Mouse (Mus musculus): ENCODE results near the gene Sec61b.

Sec61b gene

GRCm38 (mm10) chr4:47491243-47491642 is 16.8 kb downstream of the Sec61b start:
- DNase-seq: peak in 1 of 2 experiments; percentile 10

DNA sequence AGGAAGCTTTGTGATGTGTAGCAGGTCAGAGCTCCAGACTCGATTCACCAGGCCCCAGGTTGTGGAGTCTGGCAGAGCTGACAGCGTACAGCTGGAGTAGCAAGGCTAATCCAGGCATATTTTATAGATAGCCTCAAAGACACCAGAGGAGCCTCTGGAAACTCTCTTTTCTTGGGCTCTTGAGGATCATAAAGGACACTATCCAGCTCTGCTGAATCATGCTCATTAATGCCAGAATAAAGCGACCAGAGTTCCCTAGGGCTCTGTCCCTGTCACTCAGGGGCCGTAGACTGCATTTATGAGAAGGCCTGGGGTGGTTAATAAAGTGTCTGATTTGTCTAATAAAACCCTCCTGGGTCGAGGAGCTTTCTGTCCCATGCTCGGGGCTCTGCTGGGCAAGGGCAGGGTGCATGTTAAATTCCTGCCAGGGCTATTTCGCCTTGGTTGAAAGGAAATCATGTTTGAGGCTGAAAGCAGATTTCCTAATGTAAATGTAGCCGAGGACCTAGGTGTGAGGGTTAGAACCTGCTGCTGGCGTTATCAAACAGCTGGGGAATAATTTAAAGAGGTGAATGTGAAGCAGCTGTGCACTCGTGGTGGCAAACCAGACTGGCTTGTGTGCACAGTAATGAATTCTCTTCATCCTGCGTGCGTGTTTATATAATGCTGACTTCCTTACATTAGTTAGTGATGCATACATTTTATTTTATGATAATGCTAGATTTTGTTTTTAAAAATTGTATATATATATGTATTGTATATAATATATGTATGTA is 18.0 kb downstream of the Sec61b start:
- no peak for DNase-seq

- no peak for DNase-seq
These were observed 19.0 kb downstream of the Sec61b start for GRCm38 (mm10) chr4:47493456-47493855.

DNA sequence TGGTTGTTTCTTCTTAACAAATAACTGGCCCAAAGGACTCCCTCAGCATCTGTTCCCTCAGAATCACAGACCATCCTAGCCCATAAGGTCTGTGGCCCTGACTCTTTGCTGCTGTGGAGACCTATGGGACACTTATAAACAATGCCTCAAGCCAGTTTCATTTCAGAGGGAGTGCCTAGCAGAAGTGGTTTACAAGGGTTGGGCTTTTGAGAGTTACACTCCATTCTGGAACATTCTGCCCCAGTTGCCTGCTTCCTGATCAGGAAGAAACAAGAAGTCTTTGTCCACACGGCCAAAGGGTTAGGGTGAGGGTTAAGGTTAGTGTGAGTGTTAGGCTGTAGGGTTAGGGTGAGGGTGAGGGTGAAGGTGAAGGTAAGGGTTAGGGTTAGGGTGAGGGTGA is 19.7 kb downstream of the Sec61b start:
- DNase-seq: no peak

- no peak for DNase-seq
These were observed 20.2 kb downstream of the Sec61b start for GRCm38 (mm10) chr4:47494686-47495085.

DNA sequence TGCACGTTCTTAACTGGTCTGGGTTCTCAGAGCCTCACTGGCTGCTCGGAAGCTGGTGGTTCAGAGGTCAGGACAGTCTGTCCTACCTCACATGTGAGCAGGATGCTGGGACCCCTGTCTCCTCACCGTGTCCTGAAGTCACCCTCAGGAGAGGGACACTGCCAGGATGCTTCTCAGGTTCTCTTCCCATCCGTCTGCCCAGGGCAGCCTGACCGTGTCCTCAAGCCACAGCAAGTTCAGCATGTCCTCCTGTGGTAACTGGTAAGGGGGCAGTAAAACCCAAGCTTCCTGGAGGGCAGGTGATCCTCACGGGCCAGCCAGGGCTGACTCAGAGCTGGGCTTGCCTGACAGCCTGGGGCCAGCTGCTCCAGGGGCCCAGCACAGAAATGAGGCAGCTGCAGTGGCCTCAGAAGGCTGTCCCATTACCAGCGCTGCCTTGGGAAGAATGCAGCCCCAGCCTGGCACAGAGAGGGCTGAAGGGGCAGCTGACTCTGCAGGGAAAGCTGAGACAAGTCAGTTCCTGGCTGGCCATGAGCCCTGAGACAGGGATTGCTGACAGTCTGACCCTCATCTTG is 23.4 kb downstream of the Sec61b start:
- DNase-seq: no peak

DNA sequence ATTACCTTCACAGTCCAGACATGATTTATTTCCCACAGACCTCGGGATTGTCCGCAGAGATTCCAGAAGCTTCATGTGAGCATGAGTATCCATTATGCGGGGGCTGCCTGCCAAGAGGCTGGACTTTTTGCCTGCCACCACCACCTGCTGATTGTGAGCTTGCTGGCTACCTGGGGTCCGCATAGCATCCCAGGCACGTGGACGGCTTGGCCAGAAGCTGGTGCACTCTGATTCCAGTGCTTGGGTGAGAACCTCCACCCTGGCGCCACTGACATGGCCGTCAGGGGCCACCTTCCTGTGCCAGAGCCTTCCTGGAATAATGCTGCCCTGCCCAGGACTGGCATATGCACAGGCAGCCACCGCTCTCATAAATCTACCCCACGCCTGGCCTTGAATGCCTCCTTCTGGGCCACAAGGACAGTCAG is 24.7 kb downstream of the Sec61b start:
- DNase-seq: no peak

- peak; percentile 36 to 55 for DNase-seq
These were observed 28.1 kb downstream of the Sec61b start for GRCm38 (mm10) chr4:47502546-47502971.

DNA sequence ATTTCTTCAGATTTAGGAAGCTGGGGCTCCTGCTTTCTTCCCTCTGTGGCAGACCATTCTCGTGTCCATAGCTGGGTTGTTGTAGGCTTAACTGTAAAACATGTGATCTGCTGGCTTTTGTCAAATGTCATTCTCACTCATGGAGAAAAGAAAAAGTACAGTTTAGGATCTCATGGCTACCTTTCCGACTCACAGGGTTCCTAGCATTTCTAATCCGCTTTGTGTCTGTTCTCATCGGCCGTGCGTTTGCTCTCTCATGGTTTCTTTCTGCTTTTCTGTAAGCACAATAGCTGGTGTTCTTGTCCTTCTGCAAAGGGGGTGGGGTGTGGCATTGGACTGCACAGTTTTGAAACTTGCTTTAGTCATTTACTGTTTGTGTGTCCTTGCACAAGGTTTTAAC is 28.6 kb downstream of the Sec61b start:
- no peak for DNase-seq

DNA sequence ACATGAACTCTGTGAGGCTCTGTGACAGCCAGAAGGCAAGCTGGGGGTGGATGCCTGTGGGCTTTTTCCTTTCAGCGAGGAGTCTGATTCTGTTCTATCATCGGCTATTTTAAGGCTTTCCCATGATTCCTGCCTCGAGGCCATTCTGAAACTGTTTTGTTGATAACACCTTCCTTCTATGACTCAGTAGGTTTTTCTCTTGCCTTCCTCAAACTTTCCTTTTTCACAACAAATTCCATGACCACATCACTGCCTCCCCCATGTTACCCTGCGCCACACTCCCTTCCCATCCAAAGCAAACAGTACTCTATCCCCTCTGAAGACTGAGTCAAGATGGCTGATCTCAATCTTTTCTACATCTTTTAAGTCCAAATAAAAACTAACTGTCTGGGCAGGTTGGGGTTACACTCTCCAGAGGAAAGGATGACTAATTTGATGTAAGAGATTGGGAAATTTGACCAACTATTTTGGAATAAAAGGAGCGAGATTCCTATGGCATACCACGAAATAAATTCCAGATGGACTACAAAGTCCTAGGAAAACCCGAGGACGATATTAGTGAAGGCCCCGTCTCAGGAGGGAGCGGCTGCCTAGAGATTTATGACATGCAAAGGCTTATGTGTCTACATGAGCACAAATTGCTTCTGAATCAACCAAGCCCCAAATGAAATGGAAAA is 30.5 kb downstream of the Sec61b start:
- DNase-seq: no peak

DNA sequence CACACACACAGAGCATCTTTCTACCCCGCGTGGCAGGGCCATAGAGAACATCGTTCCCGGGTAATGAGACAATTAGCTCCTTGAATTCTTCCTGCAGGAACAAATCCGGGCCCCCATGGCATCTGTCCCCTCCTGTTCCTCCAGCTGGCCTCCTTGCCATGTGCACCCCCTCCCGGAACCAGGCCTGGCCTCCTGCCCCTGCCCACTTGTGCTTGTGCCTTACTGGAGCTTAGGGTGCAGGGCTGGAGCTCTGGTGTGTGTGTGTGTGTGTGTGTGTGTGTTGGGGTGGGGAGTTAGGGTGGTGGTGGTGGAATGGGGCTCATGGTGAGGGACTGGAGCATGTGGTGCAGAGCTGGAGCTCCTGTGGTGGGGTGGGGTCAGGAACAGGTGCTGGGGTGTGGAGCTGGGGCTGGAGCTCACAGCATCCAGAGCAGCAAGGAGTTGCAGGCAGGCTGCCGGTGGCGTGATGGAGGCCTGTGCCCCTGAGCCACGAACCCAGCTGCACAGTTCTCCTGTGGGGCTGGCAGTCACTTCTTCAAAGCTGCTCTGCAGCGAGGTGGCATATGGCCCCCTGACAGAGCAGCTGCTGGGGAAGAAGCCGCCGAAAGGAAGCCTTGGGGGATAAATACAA is 44.2 kb downstream of the Sec61b start:
- DNase-seq: no peak

DNA sequence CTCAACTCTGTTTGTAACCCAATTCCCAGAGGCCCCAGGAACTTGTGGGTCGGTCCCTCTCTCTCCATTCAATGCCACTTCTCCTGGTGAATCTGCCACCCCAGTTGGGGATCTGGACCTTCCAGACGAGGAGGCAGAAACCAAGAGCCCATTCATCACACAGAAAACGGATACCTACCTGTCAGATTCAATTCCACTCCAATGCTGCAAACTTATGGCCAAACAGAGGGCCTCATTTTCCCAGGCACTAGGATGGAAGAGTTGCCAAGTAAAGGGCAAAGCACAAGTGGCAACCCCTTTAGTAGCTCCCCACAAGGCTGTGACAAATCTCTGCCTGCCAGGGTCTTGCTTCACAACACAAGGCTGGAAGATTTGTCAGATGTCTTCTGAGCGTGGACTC is 45.6 kb downstream of the Sec61b start:
- no peak for DNase-seq

DNA sequence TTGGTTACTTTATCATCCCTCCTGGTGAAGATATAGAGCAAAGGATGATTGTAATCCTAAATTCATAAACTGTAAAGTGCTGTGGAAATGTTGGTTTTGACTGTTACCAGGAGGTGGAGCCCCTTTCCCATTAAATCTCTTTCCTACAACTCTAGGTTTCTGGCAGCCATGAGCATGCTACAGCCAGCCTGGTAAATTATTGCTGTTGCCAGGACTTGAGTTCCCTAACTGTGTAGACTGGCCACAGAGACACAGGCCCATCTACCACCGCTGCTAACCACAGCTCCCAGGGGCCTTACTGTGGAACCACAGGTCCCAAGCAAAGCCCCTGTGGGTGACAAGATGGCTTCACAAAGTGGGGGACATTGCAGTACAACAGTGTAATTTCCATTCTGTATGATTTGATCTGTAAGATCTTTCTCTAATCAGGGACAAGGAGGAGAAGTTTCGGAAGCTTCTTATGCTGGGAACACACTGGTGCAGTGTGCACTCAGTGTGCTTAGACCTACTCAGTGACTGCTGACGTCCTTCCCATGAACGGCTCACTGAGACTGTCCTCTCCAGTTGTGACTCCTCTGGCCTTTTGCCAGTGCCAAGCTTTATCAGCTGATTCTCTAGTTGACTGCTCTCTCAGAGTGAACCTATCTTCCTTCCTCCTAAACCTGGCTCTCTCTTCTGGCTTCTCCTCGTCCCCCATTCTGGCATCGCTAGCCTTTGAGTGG is 47.6 kb downstream of the Sec61b start:
- DNase-seq: peak; percentile 18 to 42

DNA sequence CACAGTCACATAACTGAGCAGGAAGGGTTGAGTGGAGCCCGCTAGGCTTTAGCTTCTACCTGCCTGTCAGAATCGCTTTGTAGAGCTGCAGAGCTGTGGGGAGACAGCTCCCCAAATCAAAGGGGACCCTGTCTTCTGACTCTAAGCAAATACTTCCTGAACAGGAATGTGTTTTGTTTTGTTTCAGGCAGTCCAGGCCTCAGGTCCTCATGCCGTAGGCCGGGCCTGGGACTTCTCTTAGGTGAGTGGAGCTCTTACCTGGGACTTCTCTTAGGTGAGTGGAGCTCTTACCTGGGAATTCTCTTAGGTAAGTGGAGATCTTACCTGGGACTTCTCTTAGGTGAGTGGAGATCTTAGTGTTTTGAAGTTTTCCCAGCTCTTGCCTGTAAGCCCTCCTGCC is 55.4 kb downstream of the Sec61b start:
- DNase-seq: no peak
